Mouse (Mus musculus): ENCODE results near the gene Ak3.

- TF ChIP-seq CTCF (IDR thresholded peaks at IDR 0.05; ENCODE audit: control insufficient read depth, insufficient read depth, insufficient read length) (no peak), MAX (IDR thresholded peaks at IDR 0.05) (peak; percentile 7), USF1 (IDR thresholded peaks at IDR 0.05; ENCODE audit: low read depth) (no peak), MYOD1 (IDR thresholded peaks at IDR 0.05; ENCODE audit: control insufficient read depth, insufficient read length, low read depth) (no peak), CEBPB (IDR thresholded peaks at IDR 0.05; ENCODE audit: low read depth) (no peak)
Observed at GRCm38 (mm10) chr19:28990590-28991221, 57.1 kb downstream of the Ak3 start.

All from C2C12 (cell line).